In the genomic region with DNA sequence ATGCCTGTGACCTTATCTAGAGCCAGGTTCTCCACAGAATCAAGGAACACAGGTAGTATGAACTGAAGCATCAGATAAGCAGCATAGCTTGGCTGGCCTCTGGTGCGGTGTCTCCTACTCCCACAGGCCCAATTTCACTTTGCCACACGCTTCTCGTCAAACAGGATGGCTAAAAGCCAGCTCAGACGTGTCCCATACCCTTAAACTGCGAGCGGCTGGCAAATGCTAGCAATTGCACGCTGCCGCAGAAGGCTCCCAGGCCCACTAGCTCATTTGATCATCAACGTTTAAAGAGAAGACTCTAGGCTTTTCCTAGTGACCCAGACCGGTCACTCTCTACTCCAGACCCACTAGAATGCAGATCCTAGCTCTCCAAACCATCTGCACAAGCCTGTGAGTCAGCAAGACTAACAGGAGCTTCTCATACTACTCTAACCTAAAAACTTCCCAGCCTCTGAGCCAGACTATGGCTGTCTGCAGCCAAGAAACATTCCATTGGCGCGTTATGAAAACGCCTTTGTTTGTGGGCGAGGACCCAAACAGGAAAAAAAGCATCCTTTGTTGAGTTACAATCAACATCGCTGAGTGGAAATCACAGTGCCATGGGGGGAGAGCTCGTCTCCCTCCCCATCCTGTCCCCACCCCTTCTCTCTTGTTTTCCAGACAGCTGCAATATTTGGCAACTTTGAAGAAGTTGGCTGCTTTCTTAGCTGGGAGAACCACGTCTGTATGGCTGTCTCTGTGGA, we compare ENCODE assay signal across 8 mouse cellular contexts. TPM values are rescaled to one million over a fixed set of nuclear protein-coding genes. Genes with fewer than 3 reads are reported as not detected.
DNase-seq lines count a peak whose midpoint lies in the region; ATAC-seq lines count a peak whose summit lies in the region.

No protein-coding gene starts in this region.

- no peaks in the 10 kb centered on the region for H3K9me3 ChIP-seq in liver, embryonic 15.5 days (replicated peaks)
- H3K9me3 ChIP-seq in liver, embryonic 12.5 days (replicated peaks), result no peaks in the 10 kb centered on the region
- H3K9me3 ChIP-seq in forebrain, embryonic 12.5 days, result no peaks in the 10 kb centered on the region
- no peaks in the 10 kb centered on the region for H3K9me3 ChIP-seq in heart, embryonic 16.5 days (replicated peaks; ENCODE audit: control insufficient read depth, low read length)

- H3K4me2 ChIP-seq in liver, embryonic 15.5 days, result no peak overlapping the region
- no peak overlapping the region for H3K4me2 ChIP-seq in liver, embryonic 12.5 days
- H3K4me2 ChIP-seq in forebrain, embryonic 12.5 days, result no peak overlapping the region
- H3K4me2 ChIP-seq in heart, embryonic 16.5 days (ENCODE audit: low read depth, low read length), result no peak overlapping the region

- no peaks in the 10 kb centered on the region for H3K36me3 ChIP-seq in liver, embryonic 15.5 days (replicated peaks)
- H3K36me3 ChIP-seq in liver, embryonic 12.5 days, result peaks cover 6% of the 10 kb centered on the region; the same call in 1 of the 2 replicates
- no peaks in the 10 kb centered on the region for H3K36me3 ChIP-seq in forebrain, embryonic 12.5 days (replicated peaks)
- 0 out of 2 replicates have a peak, but pooled peaks cover 3% of the 10 kb centered on the region for H3K36me3 ChIP-seq in heart, embryonic 16.5 days (ENCODE audit: control insufficient read depth, insufficient read depth)

- peaks cover 19% of the 10 kb centered on the region for H3K4me1 ChIP-seq in liver, embryonic 15.5 days (replicated peaks)
- peaks cover 23% of the 10 kb centered on the region; the same call in 1 of the 2 replicates for H3K4me1 ChIP-seq in liver, embryonic 12.5 days
- peaks cover 30% of the 10 kb centered on the region for H3K4me1 ChIP-seq in forebrain, embryonic 12.5 days
- H3K4me1 ChIP-seq in heart, embryonic 16.5 days (ENCODE audit: control insufficient read depth, insufficient read depth, low read length), result peaks cover 27% of the 10 kb centered on the region

- WGBS in liver, embryonic 15.5 days (ENCODE audit: insufficient replicate concordance), result 63% methylated on average over 17 of the region's 17 CpGs
- WGBS in liver, embryonic 12.5 days (ENCODE audit: insufficient replicate concordance), result 68% methylated on average over 17 of the region's 17 CpGs
- 57% methylated on average over 17 of the region's 17 CpGs for WGBS in forebrain, embryonic 12.5 days
- WGBS in heart, embryonic 16.5 days, result 60% methylated on average over 17 of the region's 17 CpGs

- ATAC-seq in liver, embryonic 15.5 days (ENCODE audit: insufficient read depth), result no peak
- no peak for ATAC-seq in liver, embryonic 12.5 days
- ATAC-seq in forebrain, embryonic 12.5 days (ENCODE audit: low FRiP score), result no peak
- ATAC-seq in heart, embryonic 16.5 days (replicated peaks; ENCODE audit: extremely low read depth, insufficient read depth, low FRiP score), result peak; percentile 16; the same call in 1 of the 2 replicates

- H3K27me3 ChIP-seq in liver, embryonic 15.5 days, result peaks cover 11% of the 10 kb centered on the region
- H3K27me3 ChIP-seq in liver, embryonic 12.5 days (replicated peaks), result peaks cover 7% of the 10 kb centered on the region; the same call in 1 of the 2 replicates
- no peaks in the 10 kb centered on the region for H3K27me3 ChIP-seq in forebrain, embryonic 12.5 days
- no peaks in the 10 kb centered on the region for H3K27me3 ChIP-seq in heart, embryonic 16.5 days (ENCODE audit: control insufficient read depth, insufficient read depth, low read length)

- 0 out of 2 replicates have a peak overlapping the region, but pooled peaks have one; percentile 24 for H3K27ac ChIP-seq in liver, embryonic 15.5 days (replicated peaks)
- H3K27ac ChIP-seq in liver, embryonic 12.5 days, result no peak overlapping the region
- H3K27ac ChIP-seq in forebrain, embryonic 12.5 days, result peak overlapping the region; percentile 36; the same call in 1 of the 2 replicates
- H3K27ac ChIP-seq in heart, embryonic 16.5 days (ENCODE audit: low read length), result peak overlapping the region; percentile 66

- no peak overlapping the region for H3K9ac ChIP-seq in liver, embryonic 15.5 days
- no peak overlapping the region for H3K9ac ChIP-seq in liver, embryonic 12.5 days
- H3K9ac ChIP-seq in forebrain, embryonic 12.5 days, result no peak overlapping the region
- no peak overlapping the region for H3K9ac ChIP-seq in heart, embryonic 16.5 days (ENCODE audit: low read length)

- no peak overlapping the region for H3K4me3 ChIP-seq in liver, embryonic 15.5 days (replicated peaks)
- no peak overlapping the region for H3K4me3 ChIP-seq in liver, embryonic 12.5 days
- no peak overlapping the region for H3K4me3 ChIP-seq in forebrain, embryonic 12.5 days (replicated peaks)
- H3K4me3 ChIP-seq in heart, embryonic 16.5 days (ENCODE audit: low read length), result no peak overlapping the region

- peak; percentile 84 for DNase-seq in layer of hippocampus, adult 9-11 months
- DNase-seq in right cerebral cortex, postnatal 10 days (ENCODE audit: low spot score in 2 of 2), result peak; percentile 72 to 79
- no peak for DNase-seq in embryo, embryonic 11 days
- no peak for DNase-seq in embryo, embryonic 10 days (ENCODE audit: low spot score)

RNA-seq across cellular contexts. Expression of gene Cyp2d22, which starts 3.5 kb away (rescaled TPM):
- polyA plus RNA-seq in liver, embryonic 15.5 days (2015; fragmentation: Nextera tagmentation; extraction: Ambion mirVana), result 17.7 and 19.1 TPM in 2 replicates
- 8.0 and 8.1 TPM in 2 replicates for polyA plus RNA-seq in liver, embryonic 12.5 days (2016; fragmentation: Nextera tagmentation; extraction: Ambion mirVana)
- 2.1 and 2.8 TPM in 2 replicates for polyA plus RNA-seq in forebrain, embryonic 12.5 days (2016; fragmentation: Nextera tagmentation; extraction: Ambion mirVana)
- 13.6 and 15.7 TPM in 2 replicates for polyA plus RNA-seq in heart, embryonic 16.5 days (2015; fragmentation: Nextera tagmentation; extraction: Ambion mirVana)

RNA-seq across cellular contexts. Expression of gene Cyp2d11, which starts 17.3 kb away (rescaled TPM):
- polyA plus RNA-seq in liver, embryonic 15.5 days (2015; fragmentation: Nextera tagmentation; extraction: Ambion mirVana), result 0.10 TPM in 1 of 2 replicates, not detected in the other
- not detected in 2 replicates for polyA plus RNA-seq in liver, embryonic 12.5 days (2016; fragmentation: Nextera tagmentation; extraction: Ambion mirVana)
- polyA plus RNA-seq in forebrain, embryonic 12.5 days (2016; fragmentation: Nextera tagmentation; extraction: Ambion mirVana), result not detected in 2 replicates
- not detected in 2 replicates for polyA plus RNA-seq in heart, embryonic 16.5 days (2015; fragmentation: Nextera tagmentation; extraction: Ambion mirVana)

RNA-seq across cellular contexts. Expression of gene Ndufa6, which starts 22.4 kb away (rescaled TPM):
- 272 and 310 TPM in 2 replicates for polyA plus RNA-seq in liver, embryonic 15.5 days (2015; fragmentation: Nextera tagmentation; extraction: Ambion mirVana)
- polyA plus RNA-seq in liver, embryonic 12.5 days (2016; fragmentation: Nextera tagmentation; extraction: Ambion mirVana), result 368 and 383 TPM in 2 replicates
- 277 and 278 TPM in 2 replicates for polyA plus RNA-seq in forebrain, embryonic 12.5 days (2016; fragmentation: Nextera tagmentation; extraction: Ambion mirVana)
- polyA plus RNA-seq in heart, embryonic 16.5 days (2015; fragmentation: Nextera tagmentation; extraction: Ambion mirVana), result 604 and 609 TPM in 2 replicates

RNA-seq across cellular contexts. Expression of gene Cyp2d10, which starts 30.4 kb away (rescaled TPM):
- polyA plus RNA-seq in liver, embryonic 15.5 days (2015; fragmentation: Nextera tagmentation; extraction: Ambion mirVana), result 52.7 and 71.7 TPM in 2 replicates
- 10.1 and 11.2 TPM in 2 replicates for polyA plus RNA-seq in liver, embryonic 12.5 days (2016; fragmentation: Nextera tagmentation; extraction: Ambion mirVana)
- not detected in 2 replicates for polyA plus RNA-seq in forebrain, embryonic 12.5 days (2016; fragmentation: Nextera tagmentation; extraction: Ambion mirVana)
- 0.33 TPM in 1 of 2 replicates, not detected in the other for polyA plus RNA-seq in heart, embryonic 16.5 days (2015; fragmentation: Nextera tagmentation; extraction: Ambion mirVana)

RNA-seq across cellular contexts. Expression of gene Smdt1, which starts 37.8 kb away (rescaled TPM):
- polyA plus RNA-seq in liver, embryonic 15.5 days (2015; fragmentation: Nextera tagmentation; extraction: Ambion mirVana), result 176 TPM in 2 replicates
- polyA plus RNA-seq in liver, embryonic 12.5 days (2016; fragmentation: Nextera tagmentation; extraction: Ambion mirVana), result 193 and 196 TPM in 2 replicates
- 245 and 250 TPM in 2 replicates for polyA plus RNA-seq in forebrain, embryonic 12.5 days (2016; fragmentation: Nextera tagmentation; extraction: Ambion mirVana)
- polyA plus RNA-seq in heart, embryonic 16.5 days (2015; fragmentation: Nextera tagmentation; extraction: Ambion mirVana), result 340 and 355 TPM in 2 replicates

Comparison
In these comparisons a context has a peak if more than half of its experiments do, and no peak if none do; other contexts are left out.
1. DNase-seq: peak in layer of hippocampus, adult 9-11 months (single experiment) and right cerebral cortex, postnatal 10 days (2 of 2); none in embryo, embryonic 11 days (single experiment) and embryo, embryonic 10 days (single experiment).